Mouse (Mus musculus): ENCODE data around the gene Dppa3. TPM values are rescaled to one million over a fixed set of nuclear protein-coding genes. Genes with fewer than 3 reads are reported as not detected.
A peak's percentile ranks its signal among the peaks of the same experiment; 100 is the strongest.

The Dppa3 gene
- polyA plus RNA-seq, 1 experiment from 2014 or later: not detected

DNA sequence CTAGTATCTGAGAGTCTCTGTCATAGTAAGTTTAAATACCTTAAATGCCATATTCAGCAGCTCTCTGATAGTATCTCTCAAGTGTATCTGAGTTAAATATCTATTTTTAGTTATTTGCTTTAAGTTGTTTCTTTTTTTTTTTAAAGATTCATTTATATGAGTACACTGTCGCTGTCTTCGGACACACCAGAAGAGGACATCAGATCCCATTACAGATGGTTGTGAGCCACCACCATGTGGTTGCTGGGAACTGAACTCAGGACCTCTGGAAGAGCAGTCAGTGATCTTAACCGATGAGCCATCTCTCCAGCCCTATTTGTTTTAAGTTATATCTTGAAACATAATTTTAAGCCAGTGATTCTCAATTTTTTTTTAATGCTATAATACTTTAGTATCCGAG, 25.2 kb upstream of the Dppa3 start:
- 87% methylated on average over 4 of the region's 4 CpGs for WGBS
- H3K27me3 ChIP-seq: no peaks in the 10 kb centered on the region

DNA sequence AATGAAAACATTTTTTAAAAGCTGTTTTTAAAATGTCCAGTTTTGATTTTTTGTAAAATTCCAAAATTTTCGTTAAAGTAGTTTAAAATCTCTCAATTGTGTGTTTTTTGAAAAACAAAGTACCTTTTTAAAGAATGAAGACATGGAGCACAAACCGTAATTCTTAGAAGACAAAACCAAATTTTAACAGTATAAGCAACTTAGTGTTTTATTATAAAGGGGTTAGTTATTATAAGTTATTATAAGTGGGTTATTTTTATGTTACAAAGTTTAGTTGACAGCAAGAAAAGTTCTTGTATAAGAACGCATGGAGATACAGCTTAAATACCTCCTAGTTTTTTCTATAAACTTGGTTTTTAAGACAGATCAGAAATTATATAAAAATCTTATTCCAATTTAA, 24.6 kb upstream of the Dppa3 start:
- H3K9ac ChIP-seq: no peak overlapping the region
- no peak for ATAC-seq (replicated peaks; ENCODE audit: insufficient number of reproducible peaks, insufficient read depth, low FRiP score, low read depth)
- no peak overlapping the region for H3K27ac ChIP-seq
- H3K4me3 ChIP-seq: peak overlapping the region; percentile 61
- no peaks in the 10 kb centered on the region; the same call in 1 of the 2 replicates for H3K4me1 ChIP-seq (replicated peaks)
- no peaks in the 10 kb centered on the region for H3K36me3 ChIP-seq
- 81% methylated on average over 3 of the region's 3 CpGs for WGBS
- H3K4me2 ChIP-seq: peak overlapping the region; percentile 68
- H3K9me3 ChIP-seq (replicated peaks): no peaks in the 10 kb centered on the region
- no peaks in the 10 kb centered on the region for H3K27me3 ChIP-seq

More for the DNA sequence above, 25.2 kb upstream of the Dppa3 start:
- H3K4me1 ChIP-seq (replicated peaks): no peaks in the 10 kb centered on the region; the same call in 1 of the 2 replicates
- no peak for ATAC-seq (replicated peaks; ENCODE audit: insufficient number of reproducible peaks, insufficient read depth, low FRiP score, low read depth)
- H3K4me3 ChIP-seq: no peak overlapping the region
- no peak overlapping the region for H3K9ac ChIP-seq
- H3K4me2 ChIP-seq: no peak overlapping the region
- H3K36me3 ChIP-seq: no peaks in the 10 kb centered on the region
- H3K27ac ChIP-seq: no peak overlapping the region
- H3K9me3 ChIP-seq (replicated peaks): no peaks in the 10 kb centered on the region

DNA sequence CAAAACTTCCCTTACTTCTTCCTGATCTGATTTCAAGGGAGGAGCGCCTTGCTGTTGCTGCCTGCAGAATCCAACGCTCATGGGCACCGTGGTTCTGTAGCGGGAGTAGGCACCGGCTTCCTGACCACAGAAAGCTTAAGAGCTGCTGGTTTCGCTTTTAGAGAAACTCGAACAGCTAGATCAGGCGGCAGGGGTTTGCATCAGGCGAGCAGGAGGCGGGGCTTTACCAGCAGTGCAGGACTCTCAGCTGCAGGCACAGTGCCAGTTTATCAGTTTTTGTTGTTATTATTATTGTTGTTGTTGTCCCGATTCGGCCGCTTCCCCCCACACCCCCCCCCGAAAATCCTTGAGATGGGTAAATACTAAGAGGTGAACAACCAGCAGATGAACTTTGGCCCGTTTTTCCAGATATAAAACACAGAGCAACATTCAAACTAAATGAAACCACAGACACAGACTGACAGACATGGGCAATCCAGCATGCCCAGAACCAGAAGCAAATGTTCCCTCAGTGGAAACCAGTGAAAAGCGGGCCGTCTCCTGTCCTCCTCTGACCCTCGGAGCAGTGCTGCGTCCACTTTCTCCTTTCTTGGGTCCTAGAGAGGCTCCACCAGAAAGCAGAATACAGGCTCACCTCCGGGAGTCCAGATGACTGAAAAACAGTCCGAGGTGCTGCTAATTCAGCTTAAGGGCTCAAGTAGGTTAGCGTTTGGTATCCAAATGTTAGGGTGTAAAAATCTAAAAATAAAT, 23.8 kb upstream of the Dppa3 start, which contains the start of gene Apobec1:
Gene Apobec1, minus strand, starts transcription at position 203 of the 750 bp plus-strand sequence.
- Histone ChIP-seq H3K27me3 (no peaks in the 10 kb centered on the region), H3K4me2 (peak within 1 kb of the TSS; percentile 68), H3K4me1 (replicated peaks) (no peaks in the 10 kb centered on the region; the same call in 1 of the 2 replicates), H3K4me3 (peak within 1 kb of the TSS; percentile 61), H3K36me3 (no peaks in the 10 kb centered on the region), H3K27ac (peak within 1 kb of the TSS; percentile 81), H3K9ac (peak within 1 kb of the TSS; percentile 48), H3K9me3 (replicated peaks) (no peaks in the 10 kb centered on the region)
- peak; percentile 68 for ATAC-seq (replicated peaks; ENCODE audit: insufficient number of reproducible peaks, insufficient read depth, low FRiP score, low read depth)
- WGBS: 2% methylated on average over 22 of the region's 22 CpGs

DNA sequence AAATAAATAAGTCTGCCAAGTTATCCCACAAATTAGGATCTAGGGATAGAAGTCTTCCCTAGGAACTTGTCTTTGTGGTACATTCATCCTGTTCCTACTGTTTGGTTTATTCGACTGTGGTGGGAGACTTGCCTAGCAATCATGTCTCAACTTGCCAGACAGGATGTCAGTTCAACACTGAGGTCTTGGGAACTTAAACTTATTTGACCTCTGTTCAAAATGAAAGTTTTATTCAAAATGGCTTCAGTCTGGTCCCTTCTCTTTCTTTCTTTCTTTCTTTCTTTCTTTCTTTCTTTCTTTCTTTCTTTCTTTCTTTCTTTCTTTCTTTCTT, 23.3 kb upstream of the Dppa3 start:
- 31% methylated on average over 1 of the region's 1 CpGs for WGBS
- Histone ChIP-seq H3K27me3 (no peaks in the 10 kb centered on the region), H3K4me2 (peak overlapping the region; percentile 68), H3K27ac (peak overlapping the region; percentile 81), H3K9me3 (replicated peaks) (no peaks in the 10 kb centered on the region), H3K4me1 (replicated peaks) (no peaks in the 10 kb centered on the region; the same call in 1 of the 2 replicates), H3K4me3 (peak overlapping the region; percentile 61), H3K36me3 (no peaks in the 10 kb centered on the region), H3K9ac (peak overlapping the region; percentile 48)
- ATAC-seq (replicated peaks; ENCODE audit: insufficient number of reproducible peaks, insufficient read depth, low FRiP score, low read depth): no peak

DNA sequence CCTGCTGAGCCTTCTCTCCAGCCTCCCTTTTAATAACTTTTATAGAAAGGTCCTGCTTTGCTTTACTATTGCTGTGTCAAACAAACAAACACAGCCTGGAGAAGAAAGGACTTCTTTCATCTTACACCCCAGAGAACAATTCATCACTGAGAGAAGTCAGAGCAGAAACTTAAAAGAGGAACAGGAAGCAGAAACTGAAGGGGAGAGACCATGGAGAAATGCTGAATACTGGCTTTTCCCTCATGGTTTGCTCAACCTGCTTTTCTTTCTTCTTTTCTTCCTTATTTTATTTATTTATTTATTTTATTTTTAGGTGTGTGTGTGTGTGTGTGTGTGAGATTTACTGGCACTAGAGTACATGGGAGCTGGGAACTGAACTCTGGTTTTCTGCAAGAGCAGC, 21.9 kb upstream of the Dppa3 start:
- H3K9me3 ChIP-seq (replicated peaks): no peaks in the 10 kb centered on the region
- H3K4me2 ChIP-seq: no peak overlapping the region
- no peaks in the 10 kb centered on the region for H3K36me3 ChIP-seq
- no peak for ATAC-seq (replicated peaks; ENCODE audit: insufficient number of reproducible peaks, insufficient read depth, low FRiP score, low read depth)
- peaks cover under 1% of the 10 kb centered on the region; the same call in 1 of the 2 replicates for H3K4me1 ChIP-seq (replicated peaks)
- H3K27ac ChIP-seq: no peak overlapping the region
- no peak overlapping the region for H3K4me3 ChIP-seq
- H3K9ac ChIP-seq: no peak overlapping the region
- no peaks in the 10 kb centered on the region for H3K27me3 ChIP-seq

DNA sequence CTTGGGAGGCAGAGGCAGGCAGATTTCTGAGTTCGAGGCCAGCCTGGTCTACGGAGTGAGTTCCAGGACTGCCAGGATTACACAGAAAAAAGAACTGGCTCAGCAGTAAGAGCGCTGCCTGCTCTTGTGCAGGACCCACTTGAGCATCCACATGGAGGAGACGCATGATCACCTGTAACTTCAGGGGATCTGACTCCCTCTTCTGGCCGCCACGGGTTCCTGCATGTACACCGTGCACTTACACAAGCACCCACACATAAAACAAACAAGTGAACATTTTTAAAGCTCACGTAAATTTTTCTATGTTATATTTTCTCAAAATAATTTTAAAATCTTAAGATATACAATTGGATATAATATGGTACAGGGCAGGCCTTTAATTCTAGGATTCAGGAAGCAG, 20.7 kb upstream of the Dppa3 start:
- Histone ChIP-seq H3K4me1 (replicated peaks) (peaks cover 6% of the 10 kb centered on the region), H3K27me3 (no peaks in the 10 kb centered on the region), H3K4me2 (no peak overlapping the region), H3K36me3 (no peaks in the 10 kb centered on the region), H3K9ac (no peak overlapping the region), H3K4me3 (no peak overlapping the region), H3K9me3 (replicated peaks) (no peaks in the 10 kb centered on the region), H3K27ac (no peak overlapping the region)
- no peak for ATAC-seq (replicated peaks; ENCODE audit: insufficient number of reproducible peaks, insufficient read depth, low FRiP score, low read depth)
- WGBS: 82% methylated on average over 8 of the region's 8 CpGs

DNA sequence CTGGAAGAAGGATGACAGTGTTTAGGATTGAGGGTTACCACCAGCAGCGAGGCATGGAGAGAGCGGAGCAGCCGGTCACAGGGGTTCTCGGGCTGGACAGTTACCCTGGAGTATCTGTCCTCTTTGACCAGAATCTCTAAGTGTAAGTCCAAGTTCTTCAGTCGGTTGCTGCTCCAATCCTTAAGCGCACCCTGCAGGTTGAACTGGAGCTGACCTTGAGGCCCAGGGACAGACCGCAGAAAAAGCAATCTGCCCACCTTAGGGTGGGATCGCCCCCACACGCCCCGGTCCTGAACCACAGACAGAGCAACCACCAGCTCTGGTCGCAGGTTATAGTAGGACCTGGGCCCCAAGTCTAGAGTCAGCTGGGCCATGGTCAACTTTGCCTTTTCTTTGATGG, 19.5 kb upstream of the Dppa3 start:
- Histone ChIP-seq H3K36me3 (no peaks in the 10 kb centered on the region), H3K4me2 (no peak overlapping the region), H3K4me1 (replicated peaks) (peaks cover 6% of the 10 kb centered on the region), H3K9ac (no peak overlapping the region), H3K27me3 (no peaks in the 10 kb centered on the region), H3K9me3 (replicated peaks) (no peaks in the 10 kb centered on the region), H3K27ac (no peak overlapping the region), H3K4me3 (no peak overlapping the region)
- 88% methylated on average over 11 of the region's 11 CpGs for WGBS
- no peak for ATAC-seq (replicated peaks; ENCODE audit: insufficient number of reproducible peaks, insufficient read depth, low FRiP score, low read depth)

DNA sequence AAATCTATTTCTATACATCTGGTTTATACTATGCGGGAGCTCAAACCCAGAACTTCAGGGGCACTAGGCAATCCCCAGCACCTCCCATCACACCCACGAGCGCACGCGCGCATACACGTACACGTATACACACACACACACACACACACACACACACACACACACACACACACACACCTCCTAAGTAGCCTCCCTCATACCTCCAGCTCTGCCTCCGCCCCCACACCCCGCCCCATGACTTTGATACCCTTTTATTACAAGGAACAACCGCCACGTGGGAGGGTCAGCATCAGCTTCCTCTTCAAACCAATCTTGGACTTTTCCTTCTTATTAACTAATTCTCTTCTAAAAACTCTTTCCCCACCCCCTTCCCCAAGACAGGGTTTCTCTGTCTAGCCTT, 18.5 kb upstream of the Dppa3 start:
- WGBS: 88% methylated on average over 12 of the region's 12 CpGs
- H3K9ac ChIP-seq: no peak overlapping the region
- no peak overlapping the region for H3K4me3 ChIP-seq
- H3K27me3 ChIP-seq: no peaks in the 10 kb centered on the region
- no peak overlapping the region for H3K4me2 ChIP-seq
- no peak overlapping the region for H3K27ac ChIP-seq
- no peak for ATAC-seq (replicated peaks; ENCODE audit: insufficient number of reproducible peaks, insufficient read depth, low FRiP score, low read depth)
- no peaks in the 10 kb centered on the region for H3K36me3 ChIP-seq
- H3K4me1 ChIP-seq (replicated peaks): peaks cover 6% of the 10 kb centered on the region; the same call in 1 of the 2 replicates
- H3K9me3 ChIP-seq (replicated peaks): no peaks in the 10 kb centered on the region

DNA sequence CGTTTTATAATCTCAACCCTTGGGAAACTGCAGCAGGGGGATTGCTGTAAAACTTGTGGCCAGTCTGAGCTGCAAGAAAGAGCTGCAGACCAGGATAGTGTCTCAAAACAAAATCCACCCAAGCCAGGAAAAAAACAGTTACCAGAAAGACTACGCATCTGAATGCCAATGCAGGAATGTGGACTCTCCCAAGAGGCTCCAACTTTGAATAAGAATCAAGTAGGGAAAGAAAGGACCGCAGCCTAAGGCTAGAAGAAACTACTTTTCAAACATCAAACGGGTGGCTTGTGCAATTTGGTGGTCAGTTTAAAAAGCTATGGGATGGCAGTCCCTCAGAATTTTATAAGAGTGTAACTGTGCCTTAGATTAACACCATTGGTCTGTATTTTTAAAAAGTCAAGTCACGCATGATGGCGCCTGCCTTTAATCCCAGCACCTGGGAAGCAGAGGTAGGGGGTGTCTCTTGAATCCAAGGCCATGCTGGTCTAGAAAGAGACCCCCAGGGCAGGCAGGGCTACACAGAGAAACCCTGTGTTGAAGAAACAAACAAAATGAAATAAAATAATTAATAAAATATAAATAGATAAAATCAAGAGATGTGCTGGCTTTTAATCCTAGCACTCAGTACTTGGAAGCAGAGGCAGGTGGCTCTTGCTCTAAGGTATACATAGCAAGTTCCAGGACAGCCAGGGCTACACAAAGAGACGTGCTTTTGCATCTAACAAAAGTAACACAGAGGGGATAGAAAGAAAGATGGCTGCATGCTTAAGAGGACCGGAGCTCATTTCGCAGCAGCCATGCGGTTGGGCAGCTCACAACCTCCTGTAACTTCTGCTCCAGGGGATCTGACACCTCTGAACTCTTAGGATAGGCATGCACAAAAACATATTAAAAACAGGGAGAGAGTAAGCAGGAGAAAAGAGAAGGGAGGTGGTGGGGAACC, 17.5 kb upstream of the Dppa3 start:
- Histone ChIP-seq H3K36me3 (no peaks in the 10 kb centered on the region), H3K9me3 (replicated peaks) (no peaks in the 10 kb centered on the region), H3K27ac (no peak overlapping the region), H3K9ac (no peak overlapping the region), H3K4me3 (no peak overlapping the region), H3K27me3 (no peaks in the 10 kb centered on the region), H3K4me2 (no peak overlapping the region), H3K4me1 (replicated peaks) (peaks cover 6% of the 10 kb centered on the region; the same call in 1 of the 2 replicates)
- 77% methylated on average over 10 of the region's 10 CpGs for WGBS
- no peak for ATAC-seq (replicated peaks; ENCODE audit: insufficient number of reproducible peaks, insufficient read depth, low FRiP score, low read depth)

DNA sequence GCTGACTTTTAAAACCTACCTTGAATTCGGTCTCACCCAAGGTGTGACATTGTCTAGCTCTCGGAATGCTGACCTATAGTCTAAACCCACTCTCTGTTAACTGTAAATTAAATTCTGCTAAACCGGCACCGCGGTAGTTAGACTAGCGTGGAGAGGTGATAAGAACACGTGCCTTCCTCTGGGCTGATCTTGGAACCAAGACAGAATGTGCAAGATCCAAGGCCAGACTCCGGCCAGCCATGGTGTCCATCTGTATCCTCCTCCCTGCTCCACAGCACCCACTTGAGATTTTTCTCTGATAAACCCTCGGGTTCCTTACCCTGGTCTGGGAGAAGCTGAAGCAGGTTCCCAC, 16.9 kb upstream of the Dppa3 start:
- no peak for ATAC-seq (replicated peaks; ENCODE audit: insufficient number of reproducible peaks, insufficient read depth, low FRiP score, low read depth)
- no peak overlapping the region for H3K27ac ChIP-seq
- peaks cover 6% of the 10 kb centered on the region; the same call in 1 of the 2 replicates for H3K4me1 ChIP-seq (replicated peaks)
- H3K36me3 ChIP-seq: no peaks in the 10 kb centered on the region
- H3K27me3 ChIP-seq: no peaks in the 10 kb centered on the region
- WGBS: 24% methylated on average over 9 of the region's 9 CpGs
- no peaks in the 10 kb centered on the region for H3K9me3 ChIP-seq (replicated peaks)
- no peak overlapping the region; the same call in 1 of the 2 replicates for H3K4me2 ChIP-seq
- no peak overlapping the region for H3K4me3 ChIP-seq
- no peak overlapping the region for H3K9ac ChIP-seq

DNA sequence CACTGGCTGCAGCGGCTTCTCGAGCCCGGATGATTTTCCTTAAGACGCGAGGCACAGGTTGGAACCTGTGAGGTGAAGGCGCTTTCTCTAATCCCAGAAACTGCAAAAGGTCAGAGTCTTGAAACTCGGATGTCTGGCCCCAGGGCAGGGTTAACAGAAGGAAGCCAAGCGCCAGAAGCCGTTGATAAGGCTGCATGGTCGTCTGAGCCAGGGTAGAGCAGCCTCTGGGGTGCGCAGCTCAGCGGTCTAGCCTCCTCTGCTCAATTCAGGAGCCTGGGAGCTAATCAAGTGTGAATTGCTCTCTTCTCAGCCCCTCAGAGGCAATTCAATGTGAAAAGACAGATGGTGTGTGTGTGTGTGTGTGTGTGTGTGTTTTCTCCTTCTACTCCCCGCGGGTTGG, 16.4 kb upstream of the Dppa3 start, which contains the start of gene Gdf3:
Gene Gdf3, minus strand, starts transcription at position 317 of the 400 bp plus-strand sequence.
- Histone ChIP-seq H3K27me3 (no peaks in the 10 kb centered on the region), H3K4me3 (no peak within 1 kb of the TSS), H3K27ac (no peak within 1 kb of the TSS), H3K9me3 (replicated peaks) (no peaks in the 10 kb centered on the region), H3K9ac (no peak within 1 kb of the TSS), H3K4me2 (no peak within 1 kb of the TSS; the same call in 1 of the 2 replicates), H3K36me3 (no peaks in the 10 kb centered on the region), H3K4me1 (replicated peaks) (peaks cover 6% of the 10 kb centered on the region; the same call in 1 of the 2 replicates)
- ATAC-seq (replicated peaks; ENCODE audit: insufficient number of reproducible peaks, insufficient read depth, low FRiP score, low read depth): no peak
- 26% methylated on average over 14 of the region's 14 CpGs for WGBS

All from heart, embryonic 15.5 days (tissue).